ENCODE assay signal across 8 mouse cellular contexts in genomic region chr7:64048452-64049182, GRCm38 (mm10).
DNase-seq lines count a peak whose midpoint lies in the region; ATAC-seq lines count a peak whose summit lies in the region.

No protein-coding gene starts in this region.

- peak overlapping the region; percentile 74 for H3K4me2 ChIP-seq in embryonic facial prominence, embryonic 14.5 days (ENCODE audit: low read depth, low read length)
- H3K4me2 ChIP-seq in heart, embryonic 12.5 days: peak overlapping the region; percentile 72

- ATAC-seq in embryonic facial prominence, embryonic 14.5 days (ENCODE audit: low read depth): peak; percentile 92
- ATAC-seq in heart, embryonic 12.5 days (ENCODE audit: insufficient number of reproducible peaks, low FRiP score): peak; percentile 89

- DNase-seq in CD4-positive, CD25-positive, alpha-beta regulatory T cell, adult 2 months (ENCODE audit: low read depth, low spot score): peak; percentile 67
- DNase-seq in adrenal gland, adult (ENCODE audit: inconsistent age in 2 of 2, low spot score in 1 of 2): peak; percentile 84 to 91
- DNase-seq in embryonic facial prominence, embryonic 14.5 days (ENCODE audit: low spot score): peak; percentile 91
- DNase-seq in kidney, postnatal 25 days: peak; percentile 45 to 64
- peak; percentile 89 for DNase-seq in lung, postnatal 10 days
- DNase-seq in ovary, postnatal 36 days (ENCODE audit: low spot score): peak; percentile 70
- peak; percentile 65 for DNase-seq in thymus, postnatal 0 days (ENCODE audit: low spot score)

- no peaks in the 10 kb centered on the region for H3K27me3 ChIP-seq in embryonic facial prominence, embryonic 14.5 days (replicated peaks; ENCODE audit: control insufficient read depth, insufficient read depth, low read length)
- no peaks in the 10 kb centered on the region for H3K27me3 ChIP-seq in heart, embryonic 12.5 days (replicated peaks)

- no peaks in the 10 kb centered on the region for H3K36me3 ChIP-seq in embryonic facial prominence, embryonic 14.5 days (ENCODE audit: control insufficient read depth, insufficient read depth, low read length)
- no peaks in the 10 kb centered on the region for H3K36me3 ChIP-seq in heart, embryonic 12.5 days

- H3K9me3 ChIP-seq in embryonic facial prominence, embryonic 14.5 days (ENCODE audit: control insufficient read depth, low read length): no peaks in the 10 kb centered on the region
- no peaks in the 10 kb centered on the region for H3K9me3 ChIP-seq in heart, embryonic 12.5 days (replicated peaks)

- H3K9ac ChIP-seq in embryonic facial prominence, embryonic 14.5 days (ENCODE audit: low read depth, low read length): peak overlapping the region; percentile 67
- H3K9ac ChIP-seq in heart, embryonic 12.5 days: peak overlapping the region; percentile 73

- H3K4me3 ChIP-seq in embryonic facial prominence, embryonic 14.5 days (ENCODE audit: low read depth, low read length): peak overlapping the region; percentile 45
- peak overlapping the region; percentile 45 for H3K4me3 ChIP-seq in heart, embryonic 12.5 days

- WGBS in embryonic facial prominence, embryonic 14.5 days: 3% methylated on average over 21 of the region's 21 CpGs
- WGBS in heart, embryonic 12.5 days: 3% methylated on average over 21 of the region's 21 CpGs

- peaks cover 15% of the 10 kb centered on the region; the same call in 1 of the 2 replicates for H3K4me1 ChIP-seq in embryonic facial prominence, embryonic 14.5 days (ENCODE audit: control insufficient read depth, insufficient read depth, low read length)
- H3K4me1 ChIP-seq in heart, embryonic 12.5 days (replicated peaks): peaks cover 33% of the 10 kb centered on the region

- peak overlapping the region; percentile 39; the same call in 1 of the 2 replicates for H3K27ac ChIP-seq in embryonic facial prominence, embryonic 14.5 days (replicated peaks; ENCODE audit: low read depth, low read length)
- H3K27ac ChIP-seq in heart, embryonic 12.5 days (ENCODE audit: poor library complexity, severe bottlenecking): peak overlapping the region; percentile 86

Comparison
In these comparisons a context has a peak if more than half of its experiments do, and no peak if none do; other contexts are left out.
1. Peak in every context shown above with its lines: DNase-seq, ATAC-seq, H3K4me3 ChIP-seq and H3K27ac ChIP-seq.